Mouse (Mus musculus) midbrain, postnatal 0 days (tissue): ENCODE measurements around the gene Dlg2. TPM values are rescaled to one million over a fixed set of nuclear protein-coding genes. Genes with fewer than 3 reads are reported as not detected.

Experiments
- ATAC-seq: fragments of 200-750 bp; cut with Nextera tagmentation; 2 replicates; pipeline ENCODE4 v1.8.0; 2017; ENCODE audit warnings: moderate number of reproducible peaks, mild to moderate bottlenecking, moderate TSS enrichment, moderate library complexity; ENCODE audit not compliant: low FRiP score
- DNase-seq: peaks from one replicate; pipeline ENCODE4 v3.0.0-alpha.2; 2015; ENCODE audit warnings: low spot score
- H3K27ac ChIP-seq: fragments of 300-500 bp; sonication (generic); 2 replicates; pipeline ENCODE4 v1.5.1; 2014; ENCODE audit warnings: low read depth, mild to moderate bottlenecking, low read length, mixed read lengths
- H3K27me3 ChIP-seq: fragments of 300-500 bp; sonication (generic); 2 replicates; pipeline ENCODE4 v1.6.1; 2014; ENCODE audit warnings: low read length, control low read depth, mixed read lengths; ENCODE audit not compliant: insufficient read depth
- H3K36me3 ChIP-seq: fragments of 300-500 bp; sonication (generic); 2 replicates; pipeline ENCODE4 v1.6.1; 2014; ENCODE audit warnings: low read length, control low read depth, mixed read lengths; ENCODE audit not compliant: insufficient read depth
- H3K4me1 ChIP-seq: fragments of 300-500 bp; sonication (generic); 2 replicates; pipeline ENCODE4 v1.6.1; 2014; ENCODE audit warnings: mild to moderate bottlenecking, control low read depth, antibody characterized with exemption, low read length, mixed read lengths; ENCODE audit not compliant: insufficient read depth
- H3K4me2 ChIP-seq: fragments of 300-500 bp; sonication (generic); 2 replicates; pipeline ENCODE4 v1.6.1; 2014; ENCODE audit warnings: low read depth, mild to moderate bottlenecking, low read length, mixed read lengths; ENCODE audit not compliant: poor library complexity, severe bottlenecking
- H3K4me3 ChIP-seq: fragments of 300-500 bp; sonication (generic); 2 replicates; pipeline ENCODE4 v1.5.1; 2014; ENCODE audit warnings: low read depth, mild to moderate bottlenecking, low read length, moderate library complexity
- H3K9ac ChIP-seq: fragments of 300-500 bp; sonication (generic); replicated peaks from 2 replicates; pipeline ENCODE4 v1.6.1; 2014; ENCODE audit warnings: mild to moderate bottlenecking, low read length, moderate library complexity, mixed read lengths; ENCODE audit not compliant: poor library complexity, severe bottlenecking
- H3K9me3 ChIP-seq: fragments of 300-500 bp; sonication (generic); 2 replicates; pipeline ENCODE4 v1.6.1; 2016; ENCODE audit warnings: low read length, control low read depth
- CTCF ChIP-seq: IDR thresholded peaks from 2 replicates; pipeline ENCODE4 v1.5.1; 2016; ENCODE audit warnings: antibody characterized with exemption, mild to moderate bottlenecking
- WGBS: fragments of 180-500 bp; shearing (Covaris S2); extraction: QIAGEN DNeasy Blood & Tissue Kit; methylation state at CpG from one replicate; pipeline ENCODE4 v1.1.7; 2014; 5-methylcytosine and 5-hydroxymethylcytosine counted together
- polyA plus RNA-seq: library from polyadenylated mRNA; unstranded; fragments of >200 nt; fragmentation: Nextera tagmentation; extraction: Ambion mirVana; gene quantifications from 2 replicates; pipeline ENCODE4 v1.2.1, GENCODE M21; 2015
- total RNA-seq: library from RNA; depleted of rRNA; stranded (reverse); fragments of >200 nt; gene quantifications from 2 replicates; pipeline ENCODE4 v1.2.3, GENCODE M21; 2014

The Dlg2 gene
- total and polyA plus RNA-seq, 2 experiments from 2014 or later, result 21.6 to 126 TPM

GRCm38 (mm10) chr7:91919738-91920137, 1443.3 kb downstream of the Dlg2 start:
- TF ChIP-seq CTCF, result no peak
- Histone ChIP-seq H3K4me2 (no peak overlapping the region), H3K27ac (no peak overlapping the region), H3K36me3 (no peaks in the 10 kb centered on the region), H3K4me3 (no peak overlapping the region), H3K4me1 (no peaks in the 10 kb centered on the region), H3K9me3 (no peaks in the 10 kb centered on the region), H3K27me3 (no peaks in the 10 kb centered on the region), H3K9ac (no peak overlapping the region)
- no peak for ATAC-seq
- peak; percentile 50 for DNase-seq
- 51% methylated on average over 3 of the region's 3 CpGs for whole genome bisulfite sequencing

DNA sequence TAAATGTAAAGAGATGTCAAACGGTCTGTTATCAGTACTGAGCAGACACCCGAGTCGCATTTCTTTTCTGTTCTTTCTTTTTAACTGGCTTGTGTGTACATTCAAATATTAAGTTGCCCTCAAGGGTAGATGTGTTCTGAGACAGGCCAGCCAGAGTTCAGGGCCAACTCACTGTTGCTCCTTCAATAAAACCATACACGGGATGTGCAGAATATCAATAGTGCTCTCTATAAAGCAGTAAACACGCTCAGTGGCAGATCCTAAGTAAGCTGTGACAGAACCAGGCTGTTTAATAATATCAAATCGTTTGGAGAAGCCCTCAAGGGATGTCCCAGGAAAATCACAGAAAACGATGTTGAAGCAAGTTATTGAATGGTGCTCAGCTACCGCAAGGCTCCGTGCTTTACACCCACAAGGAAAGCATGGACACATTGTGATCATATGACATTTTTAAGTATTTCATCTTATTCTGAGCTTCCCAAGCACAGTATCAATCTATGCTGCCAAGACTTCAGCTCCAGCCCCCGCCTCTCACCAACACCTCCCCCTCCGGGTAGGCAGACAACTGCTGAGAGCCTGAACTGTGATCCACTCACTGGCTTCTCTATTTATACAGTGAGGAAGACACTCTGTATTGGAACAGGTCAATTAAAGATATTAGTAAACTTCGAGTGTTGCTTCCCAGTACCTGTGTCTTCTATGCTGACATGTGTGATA, 1458.6 kb downstream of the Dlg2 start:
- Histone ChIP-seq H3K36me3 (no peaks in the 10 kb centered on the region), H3K4me2 (no peak overlapping the region), H3K4me1 (0 out of 2 replicates have a peak, but pooled peaks cover 6% of the 10 kb centered on the region), H3K9me3 (no peaks in the 10 kb centered on the region), H3K9ac (no peak overlapping the region), H3K4me3 (no peak overlapping the region), H3K27me3 (no peaks in the 10 kb centered on the region), H3K27ac (no peak overlapping the region)
- DNase-seq, result peak; percentile 18
- ATAC-seq, result peak; percentile 47; the same call in 1 of the 2 replicates
- 45% methylated on average over 12 of the region's 12 CpGs for whole genome bisulfite sequencing
- no peak for TF ChIP-seq CTCF

DNA sequence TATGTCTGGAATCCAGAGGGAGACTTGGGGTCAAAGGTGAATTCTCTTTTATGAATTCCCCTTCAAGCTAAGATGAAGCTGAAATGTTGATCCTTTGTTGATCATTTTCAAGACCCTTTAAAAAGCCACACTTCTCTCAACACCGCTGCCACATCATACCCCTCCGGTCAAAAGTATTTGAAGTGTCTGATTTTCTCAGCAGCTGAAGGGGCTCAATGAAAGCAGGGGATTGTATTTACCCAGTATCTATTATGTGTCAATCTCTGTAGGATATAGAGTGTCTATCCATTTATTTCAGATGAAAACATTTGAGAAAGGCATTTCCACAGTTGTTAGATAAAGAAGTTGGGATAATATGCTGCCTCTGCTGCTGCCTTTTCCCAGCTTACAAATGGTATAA, 1459.7 kb downstream of the Dlg2 start:
- 0 out of 2 replicates have a peak, but pooled peaks cover 6% of the 10 kb centered on the region for H3K4me1 ChIP-seq
- H3K27me3 ChIP-seq, result no peaks in the 10 kb centered on the region
- DNase-seq (no peak), ATAC-seq (no peak)
- H3K36me3 ChIP-seq, result no peaks in the 10 kb centered on the region
- 32% methylated on average over 2 of the region's 2 CpGs for WGBS
- no peaks in the 10 kb centered on the region for H3K9me3 ChIP-seq
- H3K4me2 ChIP-seq, result no peak overlapping the region
- H3K27ac ChIP-seq, result no peak overlapping the region
- no peak overlapping the region for H3K4me3 ChIP-seq
- no peak overlapping the region for H3K9ac ChIP-seq
- no peak for TF ChIP-seq CTCF

DNA sequence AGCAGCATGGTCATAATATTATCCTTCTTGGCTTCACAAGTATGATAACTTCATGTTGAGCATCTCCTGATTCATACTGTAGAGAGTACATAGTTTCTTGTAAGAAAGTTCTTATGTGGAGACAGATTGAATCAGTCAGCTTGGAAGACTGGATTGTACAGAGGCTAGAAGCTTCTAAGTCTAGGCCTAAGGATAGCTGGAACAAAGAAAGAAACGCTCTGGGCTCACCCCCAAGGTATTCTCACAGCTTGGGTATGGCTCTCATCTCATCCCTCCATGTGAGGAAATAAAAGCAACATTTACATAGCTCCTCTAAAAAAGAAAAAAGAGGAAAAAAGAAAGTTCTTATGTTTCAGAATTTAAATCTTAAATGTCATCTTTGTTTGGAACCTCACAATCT, 1466.8 kb downstream of the Dlg2 start:
- Histone ChIP-seq H3K36me3 (no peaks in the 10 kb centered on the region), H3K9me3 (no peaks in the 10 kb centered on the region), H3K4me2 (no peak overlapping the region), H3K9ac (no peak overlapping the region), H3K27ac (no peak overlapping the region), H3K4me1 (no peaks in the 10 kb centered on the region), H3K27me3 (no peaks in the 10 kb centered on the region), H3K4me3 (no peak overlapping the region)
- DNase-seq (no peak), ATAC-seq (no peak)
- TF ChIP-seq CTCF, result no peak
- WGBS, result 93% methylated on average over 1 of the region's 1 CpGs

- DNase-seq (no peak), ATAC-seq (no peak)
- Histone ChIP-seq H3K4me3 (no peak overlapping the region), H3K9me3 (no peaks in the 10 kb centered on the region), H3K9ac (no peak overlapping the region), H3K36me3 (no peaks in the 10 kb centered on the region), H3K27me3 (no peaks in the 10 kb centered on the region), H3K27ac (no peak overlapping the region), H3K4me1 (no peaks in the 10 kb centered on the region), H3K4me2 (no peak overlapping the region)
- 83% methylated on average over 1 of the region's 1 CpGs for WGBS
- TF ChIP-seq CTCF, result no peak
Measured at GRCm38 (mm10) chr7:91955584-91955983, 1479.1 kb downstream of the Dlg2 start.

GRCm38 (mm10) chr7:91962956-91963355, 1486.5 kb downstream of the Dlg2 start:
- no peak overlapping the region for H3K4me2 ChIP-seq
- H3K9ac ChIP-seq, result no peak overlapping the region
- DNase-seq (peak; percentile 51), ATAC-seq (no peak)
- no peak overlapping the region for H3K4me3 ChIP-seq
- TF ChIP-seq CTCF, result no peak
- H3K36me3 ChIP-seq, result no peaks in the 10 kb centered on the region
- no peaks in the 10 kb centered on the region for H3K4me1 ChIP-seq
- H3K27ac ChIP-seq, result no peak overlapping the region
- no peaks in the 10 kb centered on the region for H3K9me3 ChIP-seq
- no peaks in the 10 kb centered on the region for H3K27me3 ChIP-seq
- WGBS, result 78% methylated on average over 2 of the region's 2 CpGs
